Mouse (Mus musculus): ENCODE data around the gene Fbxo34.

GRCm38 (mm10) chr14:47474571-47475254 is 24.5 kb downstream of the Fbxo34 start:
- TF ChIP-seq CTCF (conservative IDR thresholded peaks at IDR 0.05; ENCODE audit: low read length) (no peak), NANOG (IDR thresholded peaks at IDR 0.05; ENCODE audit: borderline replicate concordance, low read length) (no peak), POU5F1 (IDR thresholded peaks at IDR 0.05; ENCODE audit: borderline replicate concordance, low read length) (no peak)
